Mouse (Mus musculus): ENCODE measurements around the gene Dao. TPM values are rescaled to one million over a fixed set of nuclear protein-coding genes. Genes with fewer than 3 reads are reported as not detected.

Dao gene
- polyA plus RNA-seq, 1 experiment from 2014 or later: 20.4 TPM

GRCm38 (mm10) chr5:114034393-114034792 lies 30.9 kb downstream of the Dao start:
- Histone ChIP-seq H3K9me3 (ENCODE audit: low read length) (no peaks in the 10 kb centered on the region), H3K9ac (replicated peaks; ENCODE audit: low read length) (no peak overlapping the region), H3K36me3 (ENCODE audit: insufficient read depth, low read length) (no peaks in the 10 kb centered on the region), H3K27ac (ENCODE audit: low read length) (no peak overlapping the region), H3K4me3 (ENCODE audit: low read length) (no peak overlapping the region), H3K27me3 (ENCODE audit: insufficient read depth, low read length) (no peaks in the 10 kb centered on the region), H3K4me2 (replicated peaks; ENCODE audit: low read depth, low read length) (no peak overlapping the region), H3K4me1 (ENCODE audit: insufficient read depth, low read length) (0 out of 2 replicates have a peak, but pooled peaks cover 5% of the 10 kb centered on the region)
- no peak for ATAC-seq (ENCODE audit: low FRiP score, low TSS enrichment)
- WGBS: 78% methylated on average over 7 of the region's 7 CpGs

GRCm38 (mm10) chr5:114035111-114035510 lies 31.6 kb downstream of the Dao start:
- 29% methylated on average over 10 of the region's 10 CpGs for WGBS
- no peak overlapping the region for H3K4me2 ChIP-seq (replicated peaks; ENCODE audit: low read depth, low read length)

GRCm38 (mm10) chr5:114040508-114040907 lies 37.0 kb downstream of the Dao start:
- H3K4me2 ChIP-seq (replicated peaks; ENCODE audit: low read depth, low read length): no peak overlapping the region
- 28% methylated on average over 7 of the region's 8 CpGs for WGBS
- H3K27me3 ChIP-seq (ENCODE audit: insufficient read depth, low read length): no peaks in the 10 kb centered on the region
- ATAC-seq (ENCODE audit: low FRiP score, low TSS enrichment): no peak
- no peaks in the 10 kb centered on the region for H3K9me3 ChIP-seq (ENCODE audit: low read length)
- H3K9ac ChIP-seq (replicated peaks; ENCODE audit: low read length): no peak overlapping the region
- H3K4me1 ChIP-seq (ENCODE audit: insufficient read depth, low read length): peaks cover 3% of the 10 kb centered on the region; the same call in 1 of the 2 replicates
- no peak overlapping the region for H3K27ac ChIP-seq (ENCODE audit: low read length)
- no peak overlapping the region for H3K4me3 ChIP-seq (ENCODE audit: low read length)
- no peaks in the 10 kb centered on the region for H3K36me3 ChIP-seq (ENCODE audit: insufficient read depth, low read length)

More at GRCm38 (mm10) chr5:114035111-114035510, 31.6 kb downstream of the Dao start:
- Histone ChIP-seq H3K4me1 (ENCODE audit: insufficient read depth, low read length) (0 out of 2 replicates have a peak, but pooled peaks cover 5% of the 10 kb centered on the region), H3K27ac (ENCODE audit: low read length) (no peak overlapping the region), H3K9ac (replicated peaks; ENCODE audit: low read length) (no peak overlapping the region), H3K9me3 (ENCODE audit: low read length) (no peaks in the 10 kb centered on the region), H3K36me3 (ENCODE audit: insufficient read depth, low read length) (no peaks in the 10 kb centered on the region), H3K4me3 (ENCODE audit: low read length) (no peak overlapping the region), H3K27me3 (ENCODE audit: insufficient read depth, low read length) (no peaks in the 10 kb centered on the region)
- peak; percentile 88 for ATAC-seq (ENCODE audit: low FRiP score, low TSS enrichment)

- no peaks in the 10 kb centered on the region for H3K36me3 ChIP-seq (ENCODE audit: insufficient read depth, low read length)
- no peak overlapping the region for H3K4me3 ChIP-seq (ENCODE audit: low read length)
- peaks cover 3% of the 10 kb centered on the region; the same call in 1 of the 2 replicates for H3K4me1 ChIP-seq (ENCODE audit: insufficient read depth, low read length)
- H3K9ac ChIP-seq (replicated peaks; ENCODE audit: low read length): no peak overlapping the region
- no peaks in the 10 kb centered on the region for H3K27me3 ChIP-seq (ENCODE audit: insufficient read depth, low read length)
- no peak overlapping the region for H3K4me2 ChIP-seq (replicated peaks; ENCODE audit: low read depth, low read length)
- WGBS: 75% methylated on average over 1 of the region's 1 CpGs
- ATAC-seq (ENCODE audit: low FRiP score, low TSS enrichment): no peak
- no peak overlapping the region for H3K27ac ChIP-seq (ENCODE audit: low read length)
- H3K9me3 ChIP-seq (ENCODE audit: low read length): no peaks in the 10 kb centered on the region
Measured at GRCm38 (mm10) chr5:114040911-114041310, 37.4 kb downstream of the Dao start.

GRCm38 (mm10) chr5:114041327-114041930 lies 37.9 kb downstream of the Dao start:
- Histone ChIP-seq H3K27ac (ENCODE audit: low read length) (no peak overlapping the region), H3K4me2 (replicated peaks; ENCODE audit: low read depth, low read length) (peak overlapping the region; percentile 18; the same call in 1 of the 2 replicates), H3K4me3 (ENCODE audit: low read length) (no peak overlapping the region), H3K36me3 (ENCODE audit: insufficient read depth, low read length) (no peaks in the 10 kb centered on the region), H3K9ac (replicated peaks; ENCODE audit: low read length) (no peak overlapping the region), H3K27me3 (ENCODE audit: insufficient read depth, low read length) (no peaks in the 10 kb centered on the region), H3K9me3 (ENCODE audit: low read length) (no peaks in the 10 kb centered on the region), H3K4me1 (ENCODE audit: insufficient read depth, low read length) (peaks cover 3% of the 10 kb centered on the region; the same call in 1 of the 2 replicates)
- ATAC-seq (ENCODE audit: low FRiP score, low TSS enrichment): peak; percentile 90
- WGBS: 17% methylated on average over 15 of the region's 15 CpGs

GRCm38 (mm10) chr5:114043800-114044199 lies 40.3 kb downstream of the Dao start:
- H3K4me1 ChIP-seq (ENCODE audit: insufficient read depth, low read length): peaks cover 3% of the 10 kb centered on the region; the same call in 1 of the 2 replicates
- H3K4me2 ChIP-seq (replicated peaks; ENCODE audit: low read depth, low read length): no peak overlapping the region
- H3K36me3 ChIP-seq (ENCODE audit: insufficient read depth, low read length): no peaks in the 10 kb centered on the region
- H3K9ac ChIP-seq (replicated peaks; ENCODE audit: low read length): no peak overlapping the region
- no peak for ATAC-seq (ENCODE audit: low FRiP score, low TSS enrichment)
- H3K9me3 ChIP-seq (ENCODE audit: low read length): no peaks in the 10 kb centered on the region
- H3K27ac ChIP-seq (ENCODE audit: low read length): no peak overlapping the region
- WGBS: 79% methylated on average over 4 of the region's 4 CpGs
- no peaks in the 10 kb centered on the region for H3K27me3 ChIP-seq (ENCODE audit: insufficient read depth, low read length)
- H3K4me3 ChIP-seq (ENCODE audit: low read length): no peak overlapping the region

- WGBS: 62% methylated on average over 1 of the region's 1 CpGs
- Histone ChIP-seq H3K27ac (ENCODE audit: low read length) (no peak overlapping the region), H3K4me2 (replicated peaks; ENCODE audit: low read depth, low read length) (no peak overlapping the region), H3K4me3 (ENCODE audit: low read length) (no peak overlapping the region), H3K36me3 (ENCODE audit: insufficient read depth, low read length) (no peaks in the 10 kb centered on the region), H3K9ac (replicated peaks; ENCODE audit: low read length) (no peak overlapping the region), H3K9me3 (ENCODE audit: low read length) (no peaks in the 10 kb centered on the region), H3K27me3 (ENCODE audit: insufficient read depth, low read length) (0 out of 2 replicates have a peak, but pooled peaks cover 3% of the 10 kb centered on the region), H3K4me1 (ENCODE audit: insufficient read depth, low read length) (peaks cover 3% of the 10 kb centered on the region; the same call in 1 of the 2 replicates)
- no peak for ATAC-seq (ENCODE audit: low FRiP score, low TSS enrichment)
Measured at GRCm38 (mm10) chr5:114045134-114045533, 41.6 kb downstream of the Dao start.

GRCm38 (mm10) chr5:114046151-114046550 lies 42.6 kb downstream of the Dao start:
- Histone ChIP-seq H3K36me3 (ENCODE audit: insufficient read depth, low read length) (no peaks in the 10 kb centered on the region), H3K9me3 (ENCODE audit: low read length) (no peaks in the 10 kb centered on the region), H3K4me3 (ENCODE audit: low read length) (no peak overlapping the region), H3K9ac (replicated peaks; ENCODE audit: low read length) (no peak overlapping the region), H3K27ac (ENCODE audit: low read length) (no peak overlapping the region), H3K27me3 (ENCODE audit: insufficient read depth, low read length) (0 out of 2 replicates have a peak, but pooled peaks cover 3% of the 10 kb centered on the region), H3K4me1 (ENCODE audit: insufficient read depth, low read length) (peaks cover 3% of the 10 kb centered on the region; the same call in 1 of the 2 replicates), H3K4me2 (replicated peaks; ENCODE audit: low read depth, low read length) (no peak overlapping the region)
- 78% methylated on average over 3 of the region's 3 CpGs for WGBS
- ATAC-seq (ENCODE audit: low FRiP score, low TSS enrichment): no peak

- Histone ChIP-seq H3K4me1 (ENCODE audit: insufficient read depth, low read length) (peaks cover 2% of the 10 kb centered on the region; the same call in 1 of the 2 replicates), H3K4me3 (ENCODE audit: low read length) (no peak overlapping the region), H3K27me3 (ENCODE audit: insufficient read depth, low read length) (0 out of 2 replicates have a peak, but pooled peaks cover 3% of the 10 kb centered on the region), H3K9me3 (ENCODE audit: low read length) (no peaks in the 10 kb centered on the region), H3K36me3 (ENCODE audit: insufficient read depth, low read length) (no peaks in the 10 kb centered on the region), H3K27ac (ENCODE audit: low read length) (no peak overlapping the region), H3K4me2 (replicated peaks; ENCODE audit: low read depth, low read length) (no peak overlapping the region), H3K9ac (replicated peaks; ENCODE audit: low read length) (no peak overlapping the region)
- ATAC-seq (ENCODE audit: low FRiP score, low TSS enrichment): no peak
- WGBS: 53% methylated on average over 3 of the region's 3 CpGs
Measured at GRCm38 (mm10) chr5:114046604-114047003, 43.1 kb downstream of the Dao start.

- Histone ChIP-seq H3K9me3 (ENCODE audit: low read length) (no peaks in the 10 kb centered on the region), H3K4me2 (replicated peaks; ENCODE audit: low read depth, low read length) (no peak overlapping the region), H3K36me3 (ENCODE audit: insufficient read depth, low read length) (no peaks in the 10 kb centered on the region), H3K27ac (ENCODE audit: low read length) (no peak overlapping the region), H3K4me3 (ENCODE audit: low read length) (no peak overlapping the region), H3K27me3 (ENCODE audit: insufficient read depth, low read length) (0 out of 2 replicates have a peak, but pooled peaks cover 3% of the 10 kb centered on the region), H3K9ac (replicated peaks; ENCODE audit: low read length) (no peak overlapping the region), H3K4me1 (ENCODE audit: insufficient read depth, low read length) (no peaks in the 10 kb centered on the region)
- WGBS: 84% methylated on average over 5 of the region's 5 CpGs
- no peak for ATAC-seq (ENCODE audit: low FRiP score, low TSS enrichment)
Measured at GRCm38 (mm10) chr5:114047182-114047581, 43.7 kb downstream of the Dao start.
